Mouse (Mus musculus) liver (tissue): ENCODE measurements at regions not wholly inside any gene's neighbourhood (a gene's known extent, or its start where the extent isn't known, plus 50 kb on each side); places are given as distances from the start of the nearest gene placed in this dataset.
"Not testable (repeated sequence)": the region's sequence is repeated elsewhere in the genome, so short reads cannot be mapped to it uniquely, and the experiment has no call there.

Experiments used
- DNase-seq: peaks from one replicate; pipeline ENCODE4 v3.0.0-alpha.2; 2020; ENCODE audit warnings: mixed read lengths

DNA sequence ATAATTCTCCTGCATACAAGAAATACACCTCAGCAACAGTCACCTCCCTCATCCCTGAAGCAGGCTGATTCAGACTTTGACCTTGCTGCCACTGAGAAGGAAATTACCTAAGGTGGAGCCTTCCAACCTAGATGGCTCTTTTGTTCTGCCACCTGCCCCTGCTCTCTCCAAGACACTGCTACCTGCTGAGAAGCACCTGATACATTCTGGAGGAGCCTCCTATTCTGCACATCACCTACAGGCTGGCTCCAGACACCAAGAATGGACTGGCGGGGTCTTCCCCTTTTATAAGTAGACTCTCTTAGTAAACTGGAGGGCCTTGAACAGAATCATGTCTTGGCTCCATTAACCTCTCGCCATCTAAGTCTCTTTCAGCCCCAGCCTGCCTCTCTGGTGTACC lies 1149.5 kb upstream of the 2610301B20Rik start:
- not testable (repeated sequence) for DNase-seq

DNA sequence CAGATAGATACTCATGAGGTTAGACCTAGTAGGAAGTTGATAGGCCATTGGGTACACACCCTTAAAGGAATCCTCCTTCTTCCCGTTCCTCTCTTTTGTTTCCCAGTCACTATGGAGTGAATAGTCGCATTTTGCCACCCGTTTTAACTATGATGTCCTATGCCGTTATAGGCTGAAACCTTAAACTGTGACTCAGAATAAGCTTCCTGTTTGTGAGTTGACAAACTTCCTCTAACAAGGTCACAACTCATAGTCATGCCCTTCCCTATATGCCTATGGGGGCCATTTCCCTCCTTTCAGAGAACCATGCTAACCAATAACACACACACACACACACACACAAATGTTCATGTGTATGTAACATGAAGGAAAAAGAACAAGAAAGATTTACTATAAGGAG lies 1136.6 kb upstream of the 2610301B20Rik start:
- DNase-seq = no peak

DNA sequence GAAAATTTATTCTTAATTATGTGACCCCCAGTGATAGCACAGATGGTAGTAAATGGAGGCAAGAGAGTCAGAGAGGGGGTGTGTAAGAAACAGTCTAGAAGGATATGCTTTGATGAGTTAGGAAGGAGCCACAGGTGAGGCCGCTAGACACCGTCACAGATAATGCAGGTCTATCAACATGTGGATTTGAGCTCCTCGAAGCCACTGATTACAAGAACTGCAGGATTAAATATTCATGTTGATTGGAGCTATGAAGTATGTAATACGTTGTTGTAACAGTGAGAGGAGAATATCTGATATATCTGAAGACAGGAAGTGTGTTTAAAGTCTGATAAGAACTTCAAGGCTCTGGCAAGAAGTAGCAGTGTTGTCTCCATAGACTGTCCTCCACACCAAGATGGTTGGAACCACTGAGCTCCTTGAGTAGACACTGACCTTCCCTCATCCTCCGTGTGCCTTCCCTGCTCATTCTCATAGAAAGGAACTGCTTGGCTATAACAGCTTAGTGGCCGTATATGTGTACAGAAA lies 1126.8 kb upstream of the 2610301B20Rik start:
- DNase-seq = no peak

DNA sequence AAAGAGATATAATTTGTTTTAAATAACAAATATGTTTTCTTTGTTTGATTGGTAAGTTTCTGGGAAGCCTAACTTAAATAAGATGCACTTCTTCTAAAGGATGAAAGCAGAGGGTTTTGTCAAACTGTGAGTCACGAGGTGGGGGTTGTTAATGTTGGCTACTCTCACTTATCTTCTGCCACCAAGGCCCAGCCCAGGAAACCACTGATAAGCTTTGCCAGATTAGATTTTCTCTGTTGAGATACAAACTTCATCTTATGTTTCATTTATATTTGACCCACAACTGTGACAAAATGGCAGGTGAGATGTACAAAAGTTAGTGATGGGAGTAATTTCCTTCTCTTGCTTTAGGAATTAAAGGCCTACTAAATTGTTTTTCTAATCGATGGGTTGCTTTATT lies 1126.2 kb upstream of the 2610301B20Rik start:
- DNase-seq = peak; percentile 24

DNA sequence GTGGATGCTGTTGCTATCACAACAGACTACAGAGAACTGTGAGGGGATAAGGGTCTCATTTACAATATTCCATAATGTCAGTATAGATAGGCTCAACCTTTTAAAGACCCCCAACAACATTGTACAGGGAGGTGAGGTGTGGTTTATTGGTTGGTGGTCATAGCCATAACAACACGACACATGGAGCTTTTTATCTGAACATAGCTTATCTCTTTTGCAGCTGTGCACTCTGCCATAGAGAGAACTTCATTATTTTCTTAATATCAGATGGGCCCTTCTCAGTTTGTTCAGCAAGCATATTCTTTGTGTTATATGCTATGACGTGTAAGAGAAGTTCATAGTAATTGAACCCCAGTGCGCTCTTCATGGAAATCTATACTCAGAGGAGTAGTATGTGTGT lies 1124.4 kb upstream of the 2610301B20Rik start:
- DNase-seq = no peak

DNA sequence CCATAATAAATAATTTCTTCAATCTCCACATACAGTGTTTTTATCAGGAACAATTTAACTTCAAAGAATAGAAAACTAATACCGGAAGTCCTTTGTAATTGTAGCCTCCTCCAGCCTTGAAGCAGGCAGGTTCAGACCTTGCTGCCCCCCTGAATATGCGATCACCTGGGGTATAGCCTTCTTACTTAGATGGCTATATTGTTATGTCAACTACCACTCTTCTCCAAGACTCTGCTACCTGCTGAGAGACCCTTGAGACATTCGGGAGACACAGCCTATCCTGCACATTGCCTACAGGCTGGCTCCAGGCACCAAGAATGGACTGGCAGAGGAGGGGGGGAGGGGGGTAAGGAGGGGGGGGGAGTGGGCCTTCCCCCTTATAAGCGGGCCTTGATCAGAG lies 1123.9 kb upstream of the 2610301B20Rik start:
- DNase-seq = no peak

DNA sequence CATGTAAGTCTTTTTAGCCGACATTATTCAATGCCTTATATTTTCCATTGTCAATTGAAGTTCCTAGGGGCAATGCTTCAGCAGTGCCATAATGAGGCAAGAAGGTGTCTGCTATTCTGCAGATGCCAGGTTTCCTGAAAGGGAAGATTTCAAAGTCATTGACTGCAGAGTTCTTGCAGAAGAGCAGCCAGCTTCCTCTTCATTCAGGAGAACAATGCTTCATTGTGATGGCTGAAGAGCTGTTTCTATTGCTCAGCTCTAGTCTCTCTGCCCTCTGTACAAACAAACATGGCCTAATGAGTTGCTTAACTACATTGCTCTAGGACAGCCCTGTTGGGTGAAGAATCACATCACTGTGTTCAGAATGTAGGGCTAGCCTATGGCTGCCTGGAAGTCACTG lies 1111.0 kb upstream of the 2610301B20Rik start:
- no peak for DNase-seq

DNA sequence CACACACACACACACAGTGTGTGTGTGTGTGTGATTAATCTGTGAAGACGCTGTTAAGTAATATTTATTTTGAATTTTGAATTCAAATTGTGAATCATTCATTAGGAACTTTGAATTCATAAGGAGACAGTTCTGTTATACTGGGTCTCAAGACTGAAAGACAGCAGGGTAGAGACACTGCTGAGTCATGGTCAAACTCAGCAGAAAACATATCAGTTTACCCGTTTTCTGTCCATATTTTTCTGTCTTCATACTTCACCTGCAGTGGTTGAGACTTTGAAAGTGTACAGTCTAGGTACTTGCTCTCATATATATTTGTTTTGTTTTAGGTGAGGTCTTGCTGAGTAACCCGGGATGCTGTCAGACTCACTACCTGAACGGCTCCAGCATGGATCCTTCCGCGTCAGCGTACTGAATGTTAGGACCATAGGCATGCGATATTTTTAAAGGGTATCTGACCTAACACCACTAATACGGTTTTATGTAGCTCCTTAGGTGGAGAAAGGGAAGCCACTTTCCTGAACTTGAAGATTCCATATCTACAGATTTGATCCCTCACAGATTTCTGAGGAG lies 1104.6 kb upstream of the 2610301B20Rik start:
- DNase-seq = peak; percentile 35

DNA sequence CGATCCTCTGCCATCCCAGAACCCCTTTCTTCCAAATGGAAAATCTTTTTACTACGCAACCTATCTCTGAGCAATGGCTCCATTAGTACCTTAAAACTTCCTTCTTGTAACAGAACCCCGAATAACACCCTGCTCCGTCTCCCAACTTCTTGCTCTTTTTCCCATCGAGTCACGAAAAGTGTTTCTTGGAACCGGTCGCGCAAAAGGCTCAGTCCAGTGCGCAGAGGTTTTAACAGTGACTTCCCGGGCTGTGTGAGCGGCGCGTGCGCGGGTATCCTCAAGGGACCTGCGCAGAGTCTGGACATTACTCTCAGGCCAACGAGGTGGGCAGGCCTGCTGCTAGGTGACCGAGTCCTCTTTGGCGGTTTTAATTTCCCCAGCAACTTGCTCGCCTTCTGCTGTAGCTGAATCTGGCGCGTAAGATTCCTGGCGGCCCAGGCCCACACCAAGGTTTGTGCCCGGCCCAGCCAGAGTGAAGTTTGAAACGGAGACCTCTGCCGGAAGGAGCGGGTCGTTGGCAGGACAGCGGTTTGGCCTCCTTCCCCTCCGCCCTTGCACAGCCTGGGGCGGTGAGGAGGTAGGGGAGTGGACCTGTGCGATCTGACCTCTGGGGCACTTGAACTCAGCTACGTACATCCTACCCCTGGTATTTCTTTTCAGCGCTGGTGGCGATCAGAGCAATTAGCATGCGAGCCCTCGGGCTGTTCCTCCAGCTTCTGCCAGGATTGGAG lies 1103.8 kb upstream of the 2610301B20Rik start:
- peak; percentile 78 for DNase-seq

DNA sequence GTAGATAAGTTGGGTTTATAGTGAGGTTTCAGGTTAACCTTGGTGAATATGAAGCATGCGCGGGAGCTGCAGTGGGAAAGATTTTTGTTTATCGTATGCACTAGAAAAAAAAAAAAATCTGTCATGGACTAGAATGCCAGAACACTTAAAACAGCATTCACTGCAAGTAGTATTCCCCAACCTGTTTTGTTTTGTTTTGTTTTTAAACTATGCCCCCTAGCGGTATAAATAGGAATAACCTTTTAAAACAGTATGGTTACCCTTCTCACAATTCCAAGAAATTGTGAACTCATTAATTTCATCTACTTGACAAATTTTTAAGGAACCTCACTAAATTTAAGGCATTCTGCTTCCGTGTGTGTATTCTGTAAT lies 1103.2 kb upstream of the 2610301B20Rik start:
- no peak for DNase-seq

DNA sequence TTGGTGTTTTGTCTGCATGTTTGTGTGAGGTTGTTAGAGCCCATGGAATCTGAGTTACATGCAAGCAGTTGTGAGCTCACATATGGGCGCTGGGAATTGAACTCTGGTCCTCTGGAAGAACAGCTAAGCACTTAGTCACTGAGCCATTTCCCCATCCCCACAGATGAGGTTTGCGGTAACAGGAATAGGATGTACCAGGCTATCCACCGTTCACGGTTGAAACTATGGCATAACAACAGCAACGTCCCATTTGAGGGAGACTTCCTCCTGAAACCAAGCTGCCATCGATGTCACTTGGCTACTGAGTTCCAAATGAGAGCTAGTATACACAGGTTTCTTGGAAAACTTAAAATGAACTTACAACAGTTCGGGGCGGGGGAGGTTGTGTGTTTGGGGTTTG lies 1095.9 kb upstream of the 2610301B20Rik start:
- no peak for DNase-seq

DNA sequence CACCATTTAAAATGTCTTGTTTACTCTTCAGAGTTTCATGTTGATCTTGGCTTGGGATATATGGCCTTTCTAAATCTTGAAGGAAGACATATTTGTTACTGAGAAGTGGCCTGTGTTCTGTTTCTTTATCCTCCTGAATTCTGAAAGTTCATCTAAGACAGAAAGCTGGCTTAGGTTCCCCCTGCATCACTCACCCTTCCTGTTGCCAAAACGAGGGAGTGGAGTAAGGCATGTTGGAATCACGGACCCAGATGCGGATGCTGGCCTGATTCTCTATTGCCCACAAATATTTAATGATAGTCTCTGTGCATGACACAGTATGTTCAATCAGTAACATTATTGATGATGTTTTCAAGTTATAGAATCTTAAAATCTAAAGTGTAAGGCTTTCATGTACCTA lies 1094.7 kb upstream of the 2610301B20Rik start:
- no peak for DNase-seq

DNA sequence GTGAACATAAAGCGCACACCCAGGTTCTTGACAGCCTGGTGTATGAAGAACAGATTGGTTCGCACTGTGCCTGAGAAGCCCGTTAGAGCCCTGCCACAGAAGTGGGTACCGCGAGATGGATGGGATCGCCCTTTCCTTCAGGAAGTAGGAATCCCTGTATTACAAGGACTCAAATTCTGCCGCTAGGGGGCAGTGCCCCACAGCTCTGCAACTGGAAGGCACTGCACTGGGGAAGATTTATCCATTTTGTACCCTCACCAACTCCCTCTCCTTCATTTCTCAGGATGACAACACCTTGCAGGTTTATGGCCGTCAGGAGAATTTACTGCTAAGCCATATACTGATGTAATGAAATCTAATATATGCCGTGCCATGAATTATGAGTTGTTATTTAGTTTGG lies 1094.1 kb upstream of the 2610301B20Rik start:
- DNase-seq = peak; percentile 75

DNA sequence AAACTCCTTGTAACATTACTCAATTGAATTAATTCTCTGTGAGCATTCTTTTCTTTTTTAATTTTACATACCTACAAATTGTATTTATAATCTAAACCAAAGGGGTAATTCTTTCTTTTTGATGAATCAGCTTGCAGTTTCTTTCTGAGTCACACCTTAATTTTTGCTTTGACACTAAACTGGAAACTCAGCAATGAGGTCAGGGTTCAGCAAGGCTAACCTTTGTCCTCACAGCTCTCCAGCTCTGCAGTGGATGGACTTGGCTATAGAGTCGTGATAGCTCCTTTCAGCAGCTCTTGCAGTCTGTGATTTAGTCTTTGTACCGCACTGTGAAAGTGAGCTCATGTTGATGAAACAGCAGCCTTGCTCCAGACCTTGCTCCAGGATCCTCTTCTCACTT lies 1093.0 kb upstream of the 2610301B20Rik start:
- DNase-seq = no peak

DNA sequence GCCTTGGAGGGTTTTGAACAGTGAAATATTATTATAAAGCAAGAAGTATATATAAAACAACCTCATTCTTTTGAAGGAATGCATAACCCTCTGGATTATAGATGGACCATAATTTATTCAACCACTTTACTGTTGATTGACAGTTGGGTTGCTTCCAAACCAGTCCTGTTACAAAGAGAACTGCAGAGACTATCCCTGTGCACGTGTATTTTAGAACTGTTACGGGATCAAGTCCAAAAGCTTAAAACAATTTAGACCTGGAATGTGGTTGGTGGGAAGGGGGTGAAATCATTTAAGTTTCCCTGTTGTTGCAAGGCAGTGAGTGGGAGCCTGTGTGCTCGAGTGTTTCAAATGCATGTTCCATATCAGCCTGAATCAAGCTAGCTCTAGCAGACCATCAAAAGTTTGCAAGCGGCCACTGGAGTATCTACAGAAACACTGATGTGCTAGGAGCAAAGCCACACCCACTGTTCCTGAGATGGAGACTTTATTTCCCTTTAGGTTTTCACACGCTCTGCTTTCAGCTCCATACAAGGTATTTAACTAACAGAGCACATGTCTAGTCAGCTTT lies 1086.4 kb upstream of the 2610301B20Rik start:
- DNase-seq = no peak

DNA sequence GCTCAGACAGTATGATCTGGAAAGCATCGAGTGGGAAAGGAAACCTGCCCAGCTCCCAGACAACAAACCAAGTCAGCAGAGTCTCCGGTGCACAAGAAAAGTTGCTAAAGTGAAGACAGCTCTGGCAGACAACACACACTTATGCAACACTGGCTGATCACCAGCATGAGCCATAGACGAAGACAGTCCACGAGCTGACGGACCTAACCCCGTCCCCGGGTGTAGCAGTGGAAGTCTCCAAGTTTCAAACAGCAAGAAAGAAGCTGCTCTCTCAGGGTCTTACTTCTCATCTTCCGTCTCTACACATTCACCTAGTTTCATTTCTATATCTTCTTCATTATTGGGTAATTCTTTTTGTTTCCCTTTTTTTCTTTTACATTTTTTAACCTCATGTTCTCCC lies 1083.8 kb upstream of the 2610301B20Rik start:
- DNase-seq = no peak
